Mouse (Mus musculus): ENCODE measurements around the gene Ptch1. TPM values are rescaled to one million over a fixed set of nuclear protein-coding genes. Genes with fewer than 3 reads are reported as not detected.
A peak's percentile ranks its signal among the peaks of the same experiment; 100 is the strongest.

Ptch1 gene
- total RNA-seq (2021) = 10 to 100 TPM; 37.3 to 49.6 TPM
- long read RNA-seq, experiment 1, partial matches to known transcripts = 1 of 18 reads
- long read RNA-seq, experiment 1, other reads (novel, unspliced or antisense) = 17 of 18 reads
- long read RNA-seq, experiment 2, partial matches to known transcripts = 0 of 1 reads
- long read RNA-seq, experiment 2, other reads (novel, unspliced or antisense) = 1 of 1 reads

- peak; percentile 28 to 50 for DNase-seq
Observed at GRCm38 (mm10) chr13:63573256-63573835, at the start of gene Ptch1. Ptch1 (minus strand) TSS chr13:63573598.

GRCm38 (mm10) chr13:63621301-63621700 is 47.9 kb upstream of the Ptch1 start:
- no peak for DNase-seq

- DNase-seq = no peak
Observed at GRCm38 (mm10) chr13:63613201-63613600, 39.8 kb upstream of the Ptch1 start.

GRCm38 (mm10) chr13:63609734-63610133 is 36.3 kb upstream of the Ptch1 start:
- DNase-seq = no peak

- DNase-seq = no peak
Observed at GRCm38 (mm10) chr13:63597593-63597992, 24.2 kb upstream of the Ptch1 start.

- no peak for DNase-seq
Observed at GRCm38 (mm10) chr13:63595869-63596268, 22.5 kb upstream of the Ptch1 start.

GRCm38 (mm10) chr13:63593469-63594050 is 20.2 kb upstream of the Ptch1 start:
- DNase-seq = no peak

- DNase-seq = no peak
Observed at GRCm38 (mm10) chr13:63592755-63593154, 19.4 kb upstream of the Ptch1 start.

- DNase-seq = no peak
Observed at GRCm38 (mm10) chr13:63574601-63575000, 1.2 kb upstream of the Ptch1 start.

GRCm38 (mm10) chr13:63572453-63573255 is 744 bp downstream of the Ptch1 start:
- peak in 1 of 2 experiments; percentile 43 for DNase-seq

- DNase-seq = no peak
Observed at GRCm38 (mm10) chr13:63572111-63572452, 1.3 kb downstream of the Ptch1 start.

GRCm38 (mm10) chr13:63570456-63570855 is 2.9 kb downstream of the Ptch1 start:
- DNase-seq = no peak

GRCm38 (mm10) chr13:63569396-63569756 is 4.0 kb downstream of the Ptch1 start:
- no peak for DNase-seq

- no peak for DNase-seq
Observed at GRCm38 (mm10) chr13:63568741-63569395, 4.5 kb downstream of the Ptch1 start.

GRCm38 (mm10) chr13:63568306-63568705 is 5.1 kb downstream of the Ptch1 start:
- DNase-seq = no peak

GRCm38 (mm10) chr13:63567677-63568293 is 5.6 kb downstream of the Ptch1 start:
- peak; percentile 95 to 96 for DNase-seq

GRCm38 (mm10) chr13:63566018-63567015 is 7.1 kb downstream of the Ptch1 start:
- DNase-seq = peak; percentile 88 to 91

GRCm38 (mm10) chr13:63565320-63566017 is 7.9 kb downstream of the Ptch1 start:
- peak; percentile 53 to 67 for DNase-seq

GRCm38 (mm10) chr13:63564626-63565319 is 8.6 kb downstream of the Ptch1 start:
- peak; percentile 85 to 87 for DNase-seq

All from adrenal gland, postnatal 36 days (tissue).